Mouse (Mus musculus): ENCODE measurements at regions not wholly inside any gene's neighbourhood (a gene's known extent, or its start where the extent isn't known, plus 50 kb on each side); places are given as distances from the start of the nearest gene placed in this dataset.

DNA sequence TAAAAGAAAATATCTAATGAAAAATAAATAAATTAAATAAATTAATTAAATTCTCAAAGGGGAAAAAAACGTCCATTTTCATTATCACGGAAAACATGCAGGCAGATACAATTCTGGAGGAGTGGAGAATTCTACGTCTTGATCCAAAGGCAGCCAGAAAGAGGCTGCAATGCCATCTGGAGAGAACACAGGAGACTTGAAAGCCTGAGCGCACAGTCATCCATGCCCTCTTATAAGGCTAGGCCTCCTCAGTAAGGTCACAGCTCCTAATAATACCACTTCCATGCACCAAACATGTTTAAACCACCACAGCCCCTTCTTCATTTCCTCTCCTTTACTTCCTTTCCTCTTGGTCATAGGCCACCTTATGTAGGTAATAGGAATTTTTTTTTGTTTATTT lies 307.1 kb downstream of the Etv1 start:
- DNase-seq, result no peak

DNA sequence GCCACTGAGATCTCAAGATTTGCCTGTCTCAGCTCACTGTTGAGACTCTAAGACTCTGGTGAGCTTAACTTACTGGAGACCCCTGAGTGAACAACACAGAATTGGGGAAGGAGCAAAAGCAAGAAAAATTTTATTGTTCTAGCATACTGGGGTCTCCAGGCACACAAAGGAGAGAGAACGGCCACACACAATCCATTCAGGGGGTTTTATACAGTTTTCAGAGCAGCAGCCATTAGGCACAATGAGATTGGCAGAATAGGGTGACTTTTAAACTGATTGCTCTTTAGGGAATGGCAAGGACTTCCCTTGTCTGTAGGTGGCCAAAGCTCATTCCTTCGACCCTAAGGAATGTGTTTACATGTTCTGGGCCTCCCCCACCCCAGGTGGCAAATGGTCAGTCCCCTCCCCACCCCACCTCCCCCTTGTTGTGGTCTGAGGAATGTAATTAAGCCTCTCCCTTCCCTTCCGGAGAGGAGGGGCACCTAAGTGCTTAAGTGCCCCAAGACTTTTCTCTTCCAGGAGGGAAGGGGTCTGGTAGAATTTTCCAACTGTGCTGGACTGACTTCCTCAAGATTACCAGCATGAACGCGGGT lies 315.6 kb downstream of the Etv1 start:
- no peak for DNase-seq

DNA sequence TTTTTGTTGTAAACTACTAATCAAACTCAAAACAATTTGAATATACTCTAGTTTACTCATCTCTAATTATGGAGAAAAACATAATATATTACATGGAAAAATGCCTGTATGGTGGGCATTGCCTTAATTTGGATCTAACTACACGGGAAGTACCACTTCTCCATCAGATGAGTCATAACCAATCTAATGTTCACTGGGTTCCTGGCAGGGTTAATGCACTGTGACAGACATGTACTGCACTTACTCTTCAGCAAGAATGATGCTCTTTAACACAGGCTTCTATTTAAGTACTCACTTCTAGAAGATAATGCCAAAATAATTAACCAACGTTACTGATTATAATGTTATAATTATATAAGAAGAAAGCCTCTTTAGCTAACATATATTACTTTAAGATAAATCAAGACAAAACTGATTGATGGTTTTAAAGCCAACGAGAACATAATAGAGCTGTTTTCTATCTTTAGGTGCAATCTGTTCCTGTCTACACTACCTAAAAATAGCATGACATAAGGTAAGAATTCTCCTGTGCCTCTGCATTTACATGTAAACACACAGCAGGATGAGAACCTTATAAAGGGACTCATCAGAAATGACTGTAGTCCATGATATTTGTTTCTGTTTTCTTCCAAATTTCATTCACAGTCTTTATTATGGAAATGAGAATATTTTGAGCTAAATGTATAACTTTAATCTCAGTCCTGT lies 344.4 kb downstream of the Etv1 start:
- no peak for DNase-seq

DNA sequence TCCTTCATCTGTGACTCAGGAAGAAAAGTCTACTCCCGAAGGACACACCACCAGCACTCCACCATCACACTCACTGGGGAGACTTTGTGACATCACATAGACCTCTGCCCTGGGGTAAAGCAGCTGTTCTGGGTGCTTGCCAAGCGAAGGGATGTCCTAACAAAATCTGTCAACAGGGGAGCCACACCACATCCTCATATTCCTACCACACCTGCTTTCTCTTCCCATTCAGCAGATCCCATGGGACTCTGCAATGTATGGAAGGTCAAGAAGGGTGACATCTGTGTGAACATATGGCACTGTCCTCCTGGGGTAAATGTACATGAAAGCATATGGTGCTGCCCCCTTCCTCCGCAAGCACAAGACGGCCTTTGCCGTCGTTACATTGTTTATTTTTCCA lies 375.5 kb downstream of the Etv1 start:
- no peak for DNase-seq

- DNase-seq, result no peak
Observed at GRCm38 (mm10) chr12:39176958-39177357, 397.8 kb downstream of the Etv1 start.

- DNase-seq, result no peak
Observed at GRCm38 (mm10) chr12:39224073-39224472, 444.9 kb downstream of the Etv1 start.

- no peak for DNase-seq
Observed at GRCm38 (mm10) chr12:39256605-39257004, 477.4 kb downstream of the Etv1 start.

DNA sequence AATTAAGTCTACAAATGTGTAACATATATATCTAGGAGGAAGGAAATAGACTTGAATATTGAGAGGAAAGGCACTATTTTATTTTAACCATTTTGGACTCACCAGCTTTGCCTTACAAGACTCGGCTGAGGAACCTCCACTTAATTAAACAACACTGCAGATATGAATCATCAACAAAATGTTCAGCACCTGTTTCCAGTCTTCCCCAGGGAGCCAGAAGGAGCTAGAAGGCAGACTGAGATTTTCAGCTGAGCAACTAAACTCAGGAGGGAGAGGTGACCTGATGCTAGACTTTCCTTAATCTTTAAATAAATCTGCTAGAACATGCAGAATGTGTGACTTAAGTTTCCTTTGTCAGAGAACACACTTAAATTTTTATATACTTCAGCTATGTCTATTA lies 478.4 kb downstream of the Etv1 start:
- no peak for DNase-seq

- DNase-seq, result no peak
Observed at GRCm38 (mm10) chr12:39289676-39290075, 510.5 kb downstream of the Etv1 start.

- DNase-seq, result no peak
Observed at GRCm38 (mm10) chr12:39301351-39302212, 522.4 kb downstream of the Etv1 start.

DNA sequence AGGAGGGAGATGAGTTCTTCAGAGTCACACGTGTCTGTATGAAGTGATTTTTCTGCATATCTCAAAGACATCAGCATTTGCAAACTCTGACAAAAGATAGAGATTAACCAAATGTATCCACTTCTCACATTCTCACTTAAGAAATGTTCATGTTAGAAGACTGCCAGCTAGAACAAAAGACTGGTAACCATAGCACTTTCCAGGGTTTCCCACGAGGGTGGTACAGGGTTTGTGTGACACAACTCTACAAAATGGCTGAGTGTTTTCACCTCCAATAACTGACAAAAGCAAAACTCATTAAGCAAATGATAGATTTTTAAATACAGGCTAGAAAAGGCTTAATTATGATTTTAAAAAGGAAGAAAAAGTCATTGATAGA lies 523.0 kb downstream of the Etv1 start:
- DNase-seq, result no peak

DNA sequence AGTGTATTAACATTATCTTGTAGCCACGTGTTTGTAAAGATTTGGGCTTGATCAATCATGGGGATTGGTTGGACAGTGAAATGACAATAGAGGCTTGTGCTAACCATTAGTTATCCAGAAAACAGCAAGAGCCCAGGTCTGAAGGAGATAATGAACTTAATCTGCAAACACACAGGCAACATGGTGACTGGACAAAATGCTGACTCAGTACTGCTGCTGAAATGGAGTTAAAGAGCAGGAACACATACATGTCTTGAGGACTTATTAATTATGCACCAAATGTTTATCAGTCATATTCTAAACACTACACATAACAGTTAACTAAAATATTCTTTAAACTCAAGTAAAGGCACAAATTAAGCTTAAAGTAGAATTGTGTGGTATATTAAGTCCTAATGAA lies 528.6 kb downstream of the Etv1 start:
- no peak for DNase-seq

DNA sequence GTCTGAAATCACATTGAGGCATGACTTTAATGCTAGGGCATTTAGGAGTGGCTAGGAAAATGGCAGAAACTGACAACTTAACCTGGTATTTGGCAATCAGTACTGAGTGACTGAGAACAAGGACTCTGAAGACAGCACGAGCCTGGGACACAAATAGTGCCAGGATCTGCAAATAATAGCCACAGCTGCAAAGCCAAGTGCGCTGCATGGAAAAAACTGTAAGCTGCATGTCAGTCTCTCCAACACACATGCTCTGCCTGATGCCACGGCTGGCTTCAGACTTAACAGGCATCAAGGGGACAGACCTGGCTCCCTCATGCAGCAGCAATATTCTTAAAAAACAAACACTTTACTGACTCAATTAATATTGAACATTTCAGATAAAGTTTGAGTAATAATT lies 530.7 kb downstream of the Etv1 start:
- no peak for DNase-seq

DNA sequence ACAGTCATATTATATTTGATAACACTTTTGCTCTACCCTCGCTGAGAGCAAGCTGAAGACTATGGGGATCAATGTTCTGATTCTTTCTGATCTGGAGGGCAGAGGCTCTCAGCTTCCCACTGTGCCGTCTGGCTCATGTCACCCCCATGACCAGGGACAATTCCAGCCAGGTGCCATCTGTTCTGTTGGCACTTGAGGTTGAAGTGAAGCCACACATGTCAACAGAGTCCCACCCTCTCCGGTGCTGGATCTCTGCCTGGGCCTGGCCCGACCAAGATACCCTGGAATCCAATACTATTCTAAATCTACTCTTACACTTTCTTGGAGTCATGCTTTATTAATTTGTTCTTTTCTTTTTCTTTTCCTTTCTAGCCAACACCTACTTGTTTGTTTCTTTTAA lies 538.0 kb downstream of the Etv1 start:
- no peak for DNase-seq

DNA sequence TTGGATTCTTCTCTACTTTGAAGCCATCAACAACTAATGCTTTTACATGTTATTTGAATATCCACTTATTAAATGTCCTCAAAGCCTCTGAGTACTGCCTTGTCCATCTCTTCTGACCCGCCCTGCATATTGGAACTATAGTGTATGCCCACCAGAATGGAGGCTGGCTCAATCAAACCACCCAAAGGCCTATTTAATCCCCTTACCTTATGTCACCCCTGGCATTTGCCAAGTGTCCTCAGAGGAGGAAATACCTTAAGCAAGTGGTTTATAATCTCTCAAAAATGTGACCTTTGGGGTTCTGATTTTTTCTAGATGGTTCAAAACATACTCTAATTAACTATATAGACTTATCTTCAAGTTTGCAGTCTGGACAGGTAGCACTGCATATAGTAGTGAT lies 542.3 kb downstream of the Etv1 start:
- DNase-seq, result no peak

- no peak for DNase-seq
Observed at GRCm38 (mm10) chr12:39326157-39326556, 547.0 kb downstream of the Etv1 start.

- DNase-seq, result no peak
Observed at GRCm38 (mm10) chr12:39326668-39327299, 547.6 kb downstream of the Etv1 start.

- no peak for DNase-seq
Observed at GRCm38 (mm10) chr12:39328377-39328776, 549.2 kb downstream of the Etv1 start.

DNA sequence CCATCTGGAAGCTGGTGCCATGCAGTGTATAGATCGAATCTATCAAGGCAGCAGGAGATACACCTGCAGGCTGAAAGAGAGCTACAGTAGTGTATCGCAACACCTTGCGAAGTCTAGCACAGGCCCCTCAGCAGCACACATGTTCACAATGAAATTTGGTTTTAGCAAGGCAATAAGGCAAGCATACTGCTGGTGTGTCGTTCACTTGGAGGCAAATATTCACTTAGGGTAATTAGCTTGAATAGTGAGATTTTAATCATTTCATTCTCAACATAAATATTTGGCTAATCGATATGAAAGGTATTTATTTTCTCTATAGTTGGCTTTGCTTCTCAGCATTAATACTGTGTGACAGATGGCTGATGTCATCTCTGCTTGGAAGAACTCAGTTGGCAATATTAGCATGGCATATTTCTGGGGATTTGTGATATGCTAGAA lies 559.9 kb downstream of the Etv1 start:
- no peak for DNase-seq

GRCm38 (mm10) chr12:39341751-39342271 lies 562.6 kb downstream of the Etv1 start:
- DNase-seq, result no peak

GRCm38 (mm10) chr12:39342327-39342726 lies 563.1 kb downstream of the Etv1 start:
- no peak for DNase-seq

- DNase-seq, result no peak
Observed at GRCm38 (mm10) chr12:39371480-39372245, 592.5 kb downstream of the Etv1 start.

All from thymus, postnatal 14 days (tissue).